Mouse (Mus musculus) ES-E14 (cell line): ENCODE measurements around the gene Tom1l2.

Source experiments
- CHD2 ChIP-seq: IDR thresholded peaks from 2 replicates; pipeline ENCODE4 v1.6.1; 2014; ENCODE audit warnings: mild to moderate bottlenecking, low read depth, low read length, inconsistent platforms
- HCFC1 ChIP-seq: IDR thresholded peaks from 2 replicates; pipeline ENCODE4 v1.6.1; 2012; ENCODE audit warnings: low read length, inconsistent platforms, borderline replicate concordance; ENCODE audit not compliant: insufficient read depth
- MAFK ChIP-seq: IDR thresholded peaks from 2 replicates; pipeline ENCODE4 v1.6.1; 2014; ENCODE audit warnings: mild to moderate bottlenecking, low read depth, low read length, inconsistent platforms; ENCODE audit not compliant: insufficient read depth

DNA sequence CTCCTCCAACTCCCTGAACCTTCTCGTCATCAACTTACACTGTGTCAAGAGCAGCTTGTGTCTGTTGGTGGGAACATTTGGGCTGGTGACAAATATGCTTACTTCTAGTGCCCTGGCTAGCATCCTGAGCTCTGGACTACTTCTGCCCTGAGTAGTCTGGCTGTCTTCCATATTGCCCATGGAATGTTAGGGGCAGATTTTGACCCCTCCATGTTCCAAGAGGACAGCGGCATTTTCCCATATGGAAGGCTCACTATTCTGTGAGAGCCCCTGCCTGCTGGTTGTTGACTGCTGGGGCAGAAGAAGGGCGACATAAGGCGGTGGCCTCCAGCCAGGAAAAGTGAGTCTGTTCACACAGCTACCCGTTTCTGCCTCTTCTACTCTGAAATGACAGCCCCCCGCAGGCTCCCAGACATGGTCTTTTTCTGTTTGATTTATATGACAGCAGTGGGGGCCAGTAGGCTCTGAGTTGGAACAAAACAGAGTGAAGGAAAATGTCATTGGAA lies 96.5 kb downstream of the Tom1l2 start:
- TF ChIP-seq CHD2 (no peak), HCFC1 (no peak), MAFK (no peak)
